Mouse (Mus musculus) CH12.LX (cell line): Measurements from ENCODE around the gene Olfr1387. TPM values are rescaled to one million over a fixed set of nuclear protein-coding genes. Genes with fewer than 3 reads are reported as not detected.

Experiments used
- DNase-seq: peaks from one replicate; pipeline ENCODE4 v3.0.0-alpha.2; 2013; ENCODE audit errors: extremely low read depth
- H3K27ac ChIP-seq: 2 replicates; pipeline ENCODE4 v1.5.1; 2012; ENCODE audit warnings: low read depth, mild to moderate bottlenecking, control low read depth, moderate library complexity; ENCODE audit not compliant: insufficient read depth
- H3K27me3 ChIP-seq: replicated peaks from 2 replicates; pipeline ENCODE3; 2012; ENCODE audit warnings: inconsistent platforms
- H3K36me3 ChIP-seq, 2 experiments: replicated peaks in 1 of 2; 2 replicates each; pipeline versions ENCODE3 to v1.6.1; 2012; ENCODE audit warnings: inconsistent platforms in 1 of 2, low read length in 1 of 2, mild to moderate bottlenecking in 1 of 2, mixed read lengths in 1 of 2, moderate library complexity in 1 of 2; ENCODE audit not compliant: control insufficient read depth in 1 of 2, insufficient read depth in 1 of 2
- H3K4me1 ChIP-seq, 2 experiments: 2 replicates each; pipeline ENCODE4 v1.6.1; 2012; ENCODE audit warnings: inconsistent platforms in 1 of 2, moderate library complexity in 1 of 2; ENCODE audit not compliant: insufficient read depth in 2 of 2, control insufficient read depth in 1 of 2
- H3K4me2 ChIP-seq: 2 replicates; pipeline ENCODE4 v1.6.1; 2012; ENCODE audit warnings: low read depth, mild to moderate bottlenecking, control low read depth; ENCODE audit not compliant: poor library complexity, insufficient read depth, severe bottlenecking
- H3K4me3 ChIP-seq, 3 experiments: fragments of 150-350 bp in 1 of 3; sonication (generic) in 1 of 3; replicated peaks in 1 of 3; 2 replicates each; pipeline versions ENCODE3 to v1.5.1; 2011 to 2012; ENCODE audit warnings: low read depth in 2 of 3, low read length in 2 of 3, mild to moderate bottlenecking in 2 of 3, moderate library complexity in 2 of 3, control low read depth in 1 of 3, improper control_type of control experiment in 1 of 3, inconsistent platforms in 1 of 3, mixed read lengths in 1 of 3; ENCODE audit not compliant: poor library complexity in 1 of 3
- H3K79me2 ChIP-seq: replicated peaks from 2 replicates; pipeline ENCODE4 v1.6.1; 2012; ENCODE audit warnings: mild to moderate bottlenecking, moderate library complexity; ENCODE audit not compliant: control insufficient read depth, poor library complexity, insufficient read depth, severe bottlenecking; ENCODE audit errors: extremely low read depth
- H3K9ac ChIP-seq: 2 replicates; pipeline ENCODE4 v1.6.1; 2012; ENCODE audit warnings: low read depth, mild to moderate bottlenecking, control low read depth, moderate library complexity; ENCODE audit not compliant: insufficient read depth
- H3K9me3 ChIP-seq: replicated peaks from 2 replicates; pipeline ENCODE3; 2012; ENCODE audit warnings: low read length, inconsistent platforms, mixed read lengths
- CTCF ChIP-seq, 2 experiments: IDR thresholded peaks in 1 of 2; conservative IDR thresholded peaks in 1 of 2; 2 replicates each; pipeline ENCODE4 v1.5.1; 2011 to 2012; ENCODE audit warnings: low read depth in 2 of 2, low read length in 2 of 2, improper control_type of control experiment in 1 of 2, inconsistent platforms in 1 of 2, mild to moderate bottlenecking in 1 of 2, moderate library complexity in 1 of 2
- E2F4 ChIP-seq: IDR thresholded peaks from 2 replicates; pipeline ENCODE4 v1.6.1; 2011; ENCODE audit warnings: low read depth, low read length, improper control_type of control experiment; ENCODE audit not compliant: insufficient replicate concordance
- ELF1 ChIP-seq: IDR thresholded peaks from 2 replicates; pipeline ENCODE4 v1.6.1; 2014; ENCODE audit warnings: low read depth, mild to moderate bottlenecking, inconsistent platforms, low read length, improper control_type of control experiment
- HCFC1 ChIP-seq: IDR thresholded peaks from 2 replicates; pipeline ENCODE4 v1.6.1; 2012; ENCODE audit warnings: low read depth, mild to moderate bottlenecking, inconsistent platforms, low read length, improper control_type of control experiment
- IRF4 ChIP-seq: IDR thresholded peaks from 2 replicates; pipeline ENCODE4 v1.6.1; 2014; ENCODE audit warnings: low read depth, mild to moderate bottlenecking, inconsistent platforms, low read length, improper control_type of control experiment
- JUN ChIP-seq: IDR thresholded peaks from 2 replicates; pipeline ENCODE4 v1.6.1; 2011; ENCODE audit warnings: low read depth, mild to moderate bottlenecking, low read length, improper control_type of control experiment, moderate library complexity; ENCODE audit not compliant: insufficient read depth
- KAT2A ChIP-seq: IDR thresholded peaks from 2 replicates; pipeline ENCODE4 v1.6.1; 2012; ENCODE audit warnings: low read length, improper control_type of control experiment, inconsistent platforms; ENCODE audit not compliant: insufficient replicate concordance
- MYC ChIP-seq: IDR thresholded peaks from 2 replicates; pipeline ENCODE4 v1.6.1; 2011; ENCODE audit warnings: low read depth, mild to moderate bottlenecking, improper control_type of control experiment, low read length
- NRF1 ChIP-seq: IDR thresholded peaks from 2 replicates; pipeline ENCODE4 v1.6.1; 2014; ENCODE audit warnings: low read depth, mild to moderate bottlenecking, inconsistent platforms, low read length, improper control_type of control experiment, moderate library complexity
- PAX5 ChIP-seq: IDR thresholded peaks from 2 replicates; pipeline ENCODE4 v1.6.1; 2012; ENCODE audit warnings: low read length, inconsistent platforms, mixed read lengths
- RAD21 ChIP-seq: IDR thresholded peaks from 2 replicates; pipeline ENCODE4 v1.6.1; 2011; ENCODE audit warnings: low read depth, mild to moderate bottlenecking, low read length, improper control_type of control experiment, moderate library complexity
- SMC3 ChIP-seq: IDR thresholded peaks from 2 replicates; pipeline ENCODE4 v1.6.1; 2011; ENCODE audit warnings: low read depth, low read length, improper control_type of control experiment
- ZNF384 ChIP-seq: IDR thresholded peaks from 2 replicates; pipeline ENCODE4 v1.6.1; 2012; ENCODE audit warnings: low read depth, low read length, improper control_type of control experiment, inconsistent platforms
- dilution Hi-C: fragments of 300-500 bp; cut with MboI; formaldehyde crosslinking; loops from 2 replicates; pipeline ENCODE4 v1.14.3; 2020; ENCODE audit warnings: low sequenced_read_pairs; ENCODE audit not compliant: extremely low pct_unique_long_range_greater_than_20kb, extremely low pct_ligation_motif_present
- in situ Hi-C: fragments of 300-500 bp; cut with MboI; formaldehyde crosslinking; loops from 3 replicates; pipeline ENCODE4 v1.14.3; 2019; ENCODE audit warnings: low sequenced_read_pairs, low pct_ligation_motif_present, low pct_unique_long_range_greater_than_20kb, mixed read lengths
- polyA plus RNA-seq: library from polyadenylated mRNA; unstranded; fragments of >175 nt; gene quantifications from 2 replicates; pipeline ENCODE4 v1.2.1, GENCODE M21; 2012; ENCODE audit warnings: low read depth; ENCODE audit not compliant: insufficient read length
- total RNA-seq, 2 experiments: library from RNA; depleted of rRNA; stranded (reverse); fragments of 300-350 nt in 1 of 2; fragments of >200 nt in 1 of 2; gene quantifications; 2 replicates each; pipeline ENCODE4 v1.2.3; 2012 to 2014

The Olfr1387 gene
- total and polyA plus RNA-seq, 3 experiments = not detected

GRCm38 (mm10) chr11:49410540-49410939, 44.6 kb upstream of the Olfr1387 start:
- dilution Hi-C loops (no loop called here), in situ Hi-C loops (loop anchor here (25.0 kb wide), 2 partner anchors 223 to 548 kb away; partner anchors contain the start of genes Btnl9 and Irgm1)
- H3K4me2 ChIP-seq = no peak overlapping the region
- no peaks in the 10 kb centered on the region for H3K4me1 ChIP-seq
- DNase-seq = peak; percentile 85
- no peak overlapping the region for H3K9ac ChIP-seq
- no peaks in the 10 kb centered on the region for H3K79me2 ChIP-seq
- H3K9me3 ChIP-seq = no peaks in the 10 kb centered on the region
- no peak overlapping the region for H3K4me3 ChIP-seq
- no peaks in the 10 kb centered on the region for H3K27me3 ChIP-seq
- H3K36me3 ChIP-seq = no peaks in the 10 kb centered on the region
- TF ChIP-seq RAD21 (peak; percentile 88), PAX5 (no peak), HCFC1 (peak; percentile 44; the same call in 1 of the 2 replicates), JUN (no peak), IRF4 (no peak), MYC (no peak), CTCF (conservative IDR thresholded peaks at IDR 0.05 in 1 of 2, IDR thresholded peaks at IDR 0.05 in 1 of 2; ENCODE audit: low read depth in 2 of 2, low read length in 2 of 2) (peak; percentile 87 to 90), NRF1 (no peak), SMC3 (peak; percentile 69), ZNF384 (no peak), KAT2A (no peak), E2F4 (0 out of 2 replicates have a peak, but pooled peaks have one; percentile 51)
- no peak overlapping the region for H3K27ac ChIP-seq

- no peak within 1 kb of the TSS for H3K4me3 ChIP-seq
- H3K27ac ChIP-seq = no peak within 1 kb of the TSS
- no peaks in the 10 kb centered on the region for H3K79me2 ChIP-seq
- H3K4me2 ChIP-seq = no peak within 1 kb of the TSS
- H3K9me3 ChIP-seq = no peaks in the 10 kb centered on the region
- H3K36me3 ChIP-seq = no peaks in the 10 kb centered on the region
- dilution Hi-C loops = no loop called here
- no peak for TF ChIP-seq ELF1
- TF ChIP-seq, all 38 proteins: peak for 0
- DNase-seq = no peak
- H3K4me1 ChIP-seq = peaks cover 0 to 13% of the 10 kb centered on the region in 2 experiments; a peak in 2 of 4 replicates
- H3K9ac ChIP-seq = no peak within 1 kb of the TSS
- in situ Hi-C loops = loop anchor here (25.0 kb wide), 2 partner anchors 235 to 560 kb away; partner anchors contain the start of genes Btnl9 and Irgm1
- peaks cover 8% of the 10 kb centered on the region for H3K27me3 ChIP-seq
These were observed 32.4 kb upstream of the Olfr1387 start, which contains the start of gene Olfr1389 for GRCm38 (mm10) chr11:49422767-49423166. Gene Olfr1389, plus strand, starts transcription at chr11:49423067.
